Mouse (Mus musculus) forebrain, embryonic 12.5 days (tissue): Measurements from ENCODE around the gene Hic1. TPM values are rescaled to one million over a fixed set of nuclear protein-coding genes. Genes with fewer than 3 reads are reported as not detected.

Experiments used
- ATAC-seq: fragments of 200-750 bp; cut with Nextera tagmentation; 2 replicates; pipeline ENCODE4 v1.8.0; 2017; ENCODE audit warnings: moderate TSS enrichment; ENCODE audit not compliant: low FRiP score
- H3K27ac ChIP-seq: fragments of 300-500 bp; sonication (generic); 2 replicates; pipeline ENCODE4 v1.5.1; 2016; ENCODE audit warnings: mild to moderate bottlenecking
- H3K27me3 ChIP-seq: fragments of 300-500 bp; sonication (generic); 2 replicates; pipeline ENCODE4 v1.6.1; 2016; ENCODE audit warnings: mild to moderate bottlenecking
- H3K36me3 ChIP-seq: fragments of 300-500 bp; sonication (generic); replicated peaks from 2 replicates; pipeline ENCODE4 v1.6.1; 2016; ENCODE audit warnings: mild to moderate bottlenecking
- H3K4me1 ChIP-seq: fragments of 300-500 bp; sonication (generic); 2 replicates; pipeline ENCODE4 v1.6.1; 2016
- H3K4me2 ChIP-seq: fragments of 300-500 bp; sonication (generic); 2 replicates; pipeline ENCODE4 v1.6.1; 2016; ENCODE audit warnings: mild to moderate bottlenecking, moderate library complexity
- H3K4me3 ChIP-seq: fragments of 300-500 bp; sonication (generic); replicated peaks from 2 replicates; pipeline ENCODE4 v1.5.1; 2016; ENCODE audit warnings: mild to moderate bottlenecking
- H3K9ac ChIP-seq: fragments of 300-500 bp; sonication (generic); 2 replicates; pipeline ENCODE4 v1.6.1; 2016; ENCODE audit warnings: mild to moderate bottlenecking
- H3K9me3 ChIP-seq: fragments of 300-500 bp; sonication (generic); 2 replicates; pipeline ENCODE4 v1.6.1; 2016
- WGBS: fragments of 180-500 bp; shearing (Covaris S2); methylation state at CpG from one replicate; pipeline ENCODE4 v1.1.7; 2016; 5-methylcytosine and 5-hydroxymethylcytosine counted together
- polyA plus RNA-seq: library from polyadenylated mRNA; unstranded; fragments of >200 nt; fragmentation: Nextera tagmentation; extraction: Ambion mirVana; gene quantifications from 2 replicates; pipeline ENCODE4 v1.2.1, GENCODE M21; 2016

Hic1 gene
- polyA plus RNA-seq, 1 experiment from 2014 or later, result 4.4 TPM

DNA sequence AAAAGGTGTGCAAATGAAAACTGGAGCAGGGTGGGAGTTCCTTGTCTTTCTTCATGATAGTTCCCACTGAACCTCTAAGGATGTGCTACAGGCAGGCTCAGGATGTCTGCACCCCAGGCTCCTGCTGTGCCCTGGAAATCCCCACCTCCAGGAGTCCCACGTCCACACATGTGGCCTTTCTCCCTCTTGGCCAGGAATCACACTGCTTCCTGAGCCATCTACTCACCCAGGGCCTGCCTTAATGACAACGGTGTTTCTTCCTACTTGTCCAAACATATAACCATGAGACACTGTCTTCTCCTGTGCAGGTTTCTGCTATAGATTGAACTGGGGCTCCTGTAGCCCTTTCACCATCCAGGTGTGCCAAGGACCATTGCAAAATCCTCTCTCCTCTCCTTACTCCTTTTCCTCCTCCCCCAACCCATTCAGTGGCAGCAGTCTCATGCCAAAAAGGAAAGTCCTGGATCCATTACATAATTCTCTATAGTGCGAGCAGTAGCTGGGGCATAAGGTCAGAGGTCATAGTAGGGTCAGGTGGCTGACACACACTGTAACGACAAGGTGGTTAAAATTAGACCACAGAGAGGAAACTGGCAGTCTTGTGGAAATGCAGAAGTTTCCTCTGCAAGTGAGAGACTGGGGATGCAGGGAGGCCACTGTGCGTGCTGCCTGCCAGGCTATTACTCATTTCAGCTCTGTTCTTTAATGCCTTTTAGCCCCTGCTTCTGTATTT lies 32.5 kb downstream of the Hic1 start:
- Histone ChIP-seq H3K9ac (no peak overlapping the region), H3K9me3 (no peaks in the 10 kb centered on the region), H3K27me3 (no peaks in the 10 kb centered on the region), H3K4me1 (peaks cover 24% of the 10 kb centered on the region), H3K36me3 (peaks cover 5% of the 10 kb centered on the region; the same call in 1 of the 2 replicates), H3K4me2 (no peak overlapping the region), H3K4me3 (no peak overlapping the region), H3K27ac (no peak overlapping the region)
- ATAC-seq, result no peak
- 69% methylated on average over 5 of the region's 5 CpGs for whole genome bisulfite sequencing

DNA sequence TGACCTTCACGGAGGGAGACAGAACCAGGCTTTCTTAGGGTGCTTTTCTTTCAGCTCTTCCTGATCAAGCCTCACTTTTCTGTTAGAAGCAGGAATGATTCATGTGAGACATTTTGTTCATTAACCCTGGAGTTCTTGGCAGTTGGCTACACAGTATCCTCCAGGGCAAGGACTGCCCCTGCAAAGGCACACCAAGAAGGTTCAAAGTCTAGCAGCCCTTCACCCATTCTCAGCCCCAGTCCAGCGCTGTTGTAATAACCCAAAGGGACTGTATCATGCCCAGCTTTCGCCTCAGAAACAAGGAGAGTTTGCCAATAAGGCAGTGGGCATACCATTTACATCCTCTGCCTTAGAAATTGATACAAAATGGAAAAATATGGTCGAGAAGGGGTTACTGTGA lies 34.0 kb downstream of the Hic1 start:
- H3K27ac ChIP-seq, result no peak overlapping the region
- no peak overlapping the region for H3K9ac ChIP-seq
- no peak overlapping the region for H3K4me2 ChIP-seq
- no peaks in the 10 kb centered on the region for H3K27me3 ChIP-seq
- H3K9me3 ChIP-seq, result no peaks in the 10 kb centered on the region
- no peak for ATAC-seq
- H3K4me1 ChIP-seq, result peaks cover 24% of the 10 kb centered on the region
- no peak overlapping the region for H3K4me3 ChIP-seq
- WGBS, result 94% methylated on average over 4 of the region's 4 CpGs
- peaks cover 5% of the 10 kb centered on the region; the same call in 1 of the 2 replicates for H3K36me3 ChIP-seq

DNA sequence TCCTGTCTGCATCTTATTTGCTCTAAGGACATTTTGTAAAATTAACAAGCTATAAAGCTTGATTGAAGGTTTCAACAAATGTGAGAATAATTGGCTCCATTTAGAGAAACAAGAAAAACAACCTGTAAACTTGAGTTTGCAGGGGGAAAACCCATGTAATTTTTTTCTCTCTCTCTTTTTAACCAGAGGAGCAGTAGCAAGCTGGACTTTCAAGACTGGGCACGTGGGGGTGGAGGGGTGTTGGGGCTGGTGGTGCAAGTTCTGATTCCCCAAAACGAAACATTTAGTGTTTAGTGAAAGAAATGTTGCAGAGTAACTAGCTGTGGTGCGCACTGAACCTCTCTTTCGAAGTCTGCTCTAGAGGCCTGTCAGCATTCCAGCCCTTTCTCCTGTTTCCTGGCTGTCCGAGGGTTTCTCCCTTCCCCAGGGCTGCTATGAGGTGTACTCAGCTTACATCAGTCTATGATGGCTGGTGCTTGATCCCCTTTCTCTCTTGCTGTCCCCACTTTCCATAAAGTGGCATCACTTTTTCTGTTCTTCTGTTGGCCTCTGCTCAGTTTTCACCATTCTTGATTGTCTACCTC lies 34.7 kb downstream of the Hic1 start:
- 85% methylated on average over 5 of the region's 5 CpGs for WGBS
- no peak overlapping the region for H3K9ac ChIP-seq
- no peaks in the 10 kb centered on the region for H3K9me3 ChIP-seq
- no peak overlapping the region for H3K4me3 ChIP-seq
- peaks cover 21% of the 10 kb centered on the region for H3K4me1 ChIP-seq
- peaks cover 5% of the 10 kb centered on the region; the same call in 1 of the 2 replicates for H3K36me3 ChIP-seq
- peak overlapping the region; percentile 6; the same call in 1 of the 2 replicates for H3K27ac ChIP-seq
- H3K27me3 ChIP-seq, result no peaks in the 10 kb centered on the region
- ATAC-seq, result no peak
- no peak overlapping the region for H3K4me2 ChIP-seq

DNA sequence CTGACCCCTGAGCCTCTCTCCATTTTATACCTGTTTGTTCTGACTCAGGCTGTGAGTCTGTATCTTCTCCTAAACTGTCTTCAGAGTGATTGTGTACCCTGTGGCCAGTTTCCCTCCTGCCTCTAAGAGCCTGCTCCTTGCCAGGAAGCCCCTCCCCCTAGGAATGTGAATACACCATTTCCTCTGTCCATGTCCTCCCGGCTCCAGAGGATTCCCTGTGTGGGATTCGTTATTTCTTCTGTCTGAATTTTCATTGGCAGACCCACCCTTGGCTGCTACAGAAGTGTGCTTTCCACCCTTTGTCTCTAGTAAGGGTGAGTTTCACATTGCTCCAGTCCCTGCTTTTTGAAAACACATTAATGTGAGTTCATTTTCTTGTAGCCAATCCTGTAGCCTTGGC lies 35.4 kb downstream of the Hic1 start:
- Histone ChIP-seq H3K27ac (peak overlapping the region; percentile 50; the same call in 1 of the 2 replicates), H3K4me2 (no peak overlapping the region)
- 6% methylated on average over 2 of the region's 2 CpGs for WGBS

DNA sequence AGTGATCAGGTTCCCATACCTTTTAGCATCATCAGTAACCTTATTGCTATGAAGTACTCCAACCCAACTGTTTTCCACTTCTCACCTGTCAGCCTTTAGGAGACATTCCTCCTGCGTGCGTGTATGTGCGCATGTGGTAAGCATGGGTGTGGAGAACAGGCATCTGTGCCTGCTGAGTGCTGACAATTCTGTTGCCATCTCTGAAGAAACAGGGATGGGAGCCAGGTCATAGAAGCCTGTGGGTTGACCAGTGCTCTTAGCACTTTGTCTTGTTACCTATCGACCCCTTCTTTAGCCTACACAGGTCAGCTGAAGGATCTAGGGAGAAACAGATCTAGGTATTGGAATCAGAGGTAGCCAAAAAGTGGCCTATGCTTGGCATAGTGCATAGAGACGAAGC lies 35.9 kb downstream of the Hic1 start:
- H3K9me3 ChIP-seq, result no peaks in the 10 kb centered on the region
- H3K27ac ChIP-seq, result peak overlapping the region; percentile 50; the same call in 1 of the 2 replicates
- no peaks in the 10 kb centered on the region for H3K36me3 ChIP-seq
- no peak overlapping the region for H3K9ac ChIP-seq
- no peaks in the 10 kb centered on the region for H3K27me3 ChIP-seq
- H3K4me3 ChIP-seq, result no peak overlapping the region
- no peak for ATAC-seq
- no peak overlapping the region for H3K4me2 ChIP-seq
- H3K4me1 ChIP-seq, result peaks cover 15% of the 10 kb centered on the region
- 88% methylated on average over 5 of the region's 5 CpGs for WGBS

More for the DNA sequence above, 35.4 kb downstream of the Hic1 start:
- no peak overlapping the region for H3K4me3 ChIP-seq
- peaks cover 15% of the 10 kb centered on the region for H3K4me1 ChIP-seq
- no peaks in the 10 kb centered on the region for H3K27me3 ChIP-seq
- H3K9me3 ChIP-seq, result no peaks in the 10 kb centered on the region
- no peak overlapping the region for H3K9ac ChIP-seq
- 0 out of 2 replicates have a peak, but pooled peaks cover under 1% of the 10 kb centered on the region for H3K36me3 ChIP-seq
- ATAC-seq, result peak; percentile 23; the same call in 1 of the 2 replicates

DNA sequence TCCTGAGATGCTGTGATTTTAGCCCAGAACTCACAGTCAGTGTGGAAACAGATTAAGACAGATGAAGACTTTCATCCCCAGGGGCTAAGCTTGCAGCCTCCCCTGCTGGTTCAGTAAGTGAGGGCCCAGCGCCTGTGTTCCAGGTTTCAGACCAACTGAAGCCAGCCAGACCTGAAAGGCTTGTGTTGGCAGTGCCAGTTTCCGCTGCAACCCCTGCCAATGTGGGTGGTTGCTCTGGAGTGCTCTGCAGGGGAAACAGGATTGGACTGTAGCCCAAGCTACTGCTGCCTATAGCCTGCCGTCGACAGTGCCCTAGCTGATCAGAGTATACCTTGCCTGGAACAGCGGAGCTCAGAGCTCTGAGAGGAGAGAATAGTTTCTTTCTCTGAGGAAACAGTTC lies 37.0 kb downstream of the Hic1 start:
- no peak for ATAC-seq
- Histone ChIP-seq H3K27me3 (no peaks in the 10 kb centered on the region), H3K27ac (no peak overlapping the region), H3K36me3 (no peaks in the 10 kb centered on the region), H3K4me2 (no peak overlapping the region), H3K4me3 (no peak overlapping the region), H3K9ac (no peak overlapping the region), H3K9me3 (no peaks in the 10 kb centered on the region), H3K4me1 (peaks cover 15% of the 10 kb centered on the region)
- WGBS, result 80% methylated on average over 5 of the region's 5 CpGs

DNA sequence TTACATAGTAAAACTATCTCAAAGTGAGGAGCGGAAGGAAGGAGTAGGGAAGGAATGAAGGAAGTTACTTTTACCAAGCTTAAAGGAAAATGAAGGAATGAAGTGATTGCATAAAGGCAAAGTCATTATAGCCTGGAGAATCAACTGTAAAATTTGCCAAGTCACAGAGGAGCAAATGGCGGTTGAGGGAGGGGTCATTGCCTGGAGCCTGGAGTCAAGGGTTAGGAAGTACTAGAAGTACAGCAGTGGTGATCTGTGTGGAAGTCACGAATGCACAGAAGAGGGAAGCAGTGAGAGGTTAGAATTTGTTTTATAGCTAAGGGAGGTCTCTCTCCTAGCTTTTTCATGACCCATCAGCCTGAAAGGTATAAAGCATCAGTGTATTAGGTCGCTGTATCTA lies 38.0 kb downstream of the Hic1 start:
- 85% methylated on average over 4 of the region's 4 CpGs for WGBS
- Histone ChIP-seq H3K4me1 (peaks cover 15% of the 10 kb centered on the region), H3K27me3 (no peaks in the 10 kb centered on the region), H3K4me2 (no peak overlapping the region), H3K27ac (no peak overlapping the region), H3K9ac (no peak overlapping the region), H3K36me3 (no peaks in the 10 kb centered on the region), H3K4me3 (no peak overlapping the region), H3K9me3 (no peaks in the 10 kb centered on the region)
- ATAC-seq, result no peak

DNA sequence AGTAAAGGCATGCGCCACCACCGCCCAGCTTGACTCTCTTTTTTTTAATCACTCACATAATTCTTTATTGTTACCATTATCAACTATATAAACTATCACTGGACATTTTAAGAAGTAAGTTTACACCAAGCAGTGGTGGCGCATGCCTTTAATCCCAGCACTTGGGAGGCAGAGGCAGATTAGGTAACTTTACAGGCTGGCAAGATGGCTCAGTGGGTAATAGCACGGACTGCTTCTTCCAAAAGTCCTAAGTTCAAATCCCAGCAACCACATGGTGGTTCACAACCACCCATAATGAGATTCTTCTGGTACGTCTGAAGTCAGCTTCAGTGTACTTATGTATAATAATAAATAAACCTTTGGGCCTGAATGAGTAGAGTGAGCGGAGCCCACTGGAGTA lies 39.8 kb downstream of the Hic1 start:
- Histone ChIP-seq H3K27ac (no peak overlapping the region), H3K4me3 (no peak overlapping the region), H3K27me3 (no peaks in the 10 kb centered on the region), H3K9ac (no peak overlapping the region), H3K36me3 (no peaks in the 10 kb centered on the region), H3K4me2 (no peak overlapping the region), H3K9me3 (no peaks in the 10 kb centered on the region), H3K4me1 (peaks cover 12% of the 10 kb centered on the region)
- no peak for ATAC-seq
- 98% methylated on average over 6 of the region's 6 CpGs for WGBS

DNA sequence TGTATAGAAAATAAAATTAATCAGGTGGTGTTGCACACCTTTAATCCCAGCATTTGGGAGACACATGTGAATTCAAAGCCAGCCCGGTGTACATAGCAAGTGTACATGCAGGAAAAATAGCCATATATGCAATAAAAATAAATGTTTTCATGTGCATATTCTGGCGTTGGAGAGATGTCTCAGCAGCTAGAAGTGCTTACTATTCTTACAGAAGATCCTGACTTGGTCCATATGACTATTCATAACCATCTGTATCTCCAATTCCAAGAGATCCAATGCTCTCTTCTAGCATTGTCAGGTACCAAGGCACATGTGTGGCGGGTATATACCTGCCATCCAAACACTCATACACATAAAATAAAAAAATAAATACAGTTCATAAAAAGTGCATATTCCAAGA lies 42.9 kb downstream of the Hic1 start:
- Histone ChIP-seq H3K27me3 (no peaks in the 10 kb centered on the region), H3K4me3 (no peak overlapping the region), H3K27ac (no peak overlapping the region), H3K9me3 (no peaks in the 10 kb centered on the region), H3K9ac (no peak overlapping the region), H3K36me3 (no peaks in the 10 kb centered on the region), H3K4me1 (no peaks in the 10 kb centered on the region), H3K4me2 (no peak overlapping the region)
- WGBS, result 92% methylated on average over 3 of the region's 3 CpGs
- ATAC-seq, result no peak

DNA sequence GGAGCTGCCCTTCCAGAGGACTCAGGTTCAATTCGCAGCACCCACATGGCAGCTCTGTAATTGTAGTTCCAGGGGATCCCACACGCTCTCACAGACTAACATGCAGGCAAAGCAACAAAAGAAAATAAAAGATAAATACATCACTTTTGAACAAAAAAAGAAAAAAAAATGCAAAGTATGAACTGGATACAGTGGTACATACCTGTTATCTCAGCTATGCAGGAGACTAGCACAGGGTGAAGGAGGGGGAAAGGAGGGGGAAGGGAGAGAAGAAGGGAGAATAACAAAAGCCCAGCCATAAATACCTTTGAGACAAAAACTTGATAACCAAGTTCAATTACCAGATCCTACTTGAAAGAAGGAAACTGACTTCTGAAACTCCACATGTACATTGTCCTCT lies 44.9 kb downstream of the Hic1 start:
- no peak overlapping the region for H3K9ac ChIP-seq
- H3K4me1 ChIP-seq, result no peaks in the 10 kb centered on the region
- no peak overlapping the region for H3K4me2 ChIP-seq
- WGBS, result 94% methylated on average over 2 of the region's 2 CpGs
- H3K36me3 ChIP-seq, result no peaks in the 10 kb centered on the region
- H3K9me3 ChIP-seq, result no peaks in the 10 kb centered on the region
- H3K27me3 ChIP-seq, result no peaks in the 10 kb centered on the region
- H3K27ac ChIP-seq, result no peak overlapping the region
- no peak for ATAC-seq
- H3K4me3 ChIP-seq, result no peak overlapping the region

DNA sequence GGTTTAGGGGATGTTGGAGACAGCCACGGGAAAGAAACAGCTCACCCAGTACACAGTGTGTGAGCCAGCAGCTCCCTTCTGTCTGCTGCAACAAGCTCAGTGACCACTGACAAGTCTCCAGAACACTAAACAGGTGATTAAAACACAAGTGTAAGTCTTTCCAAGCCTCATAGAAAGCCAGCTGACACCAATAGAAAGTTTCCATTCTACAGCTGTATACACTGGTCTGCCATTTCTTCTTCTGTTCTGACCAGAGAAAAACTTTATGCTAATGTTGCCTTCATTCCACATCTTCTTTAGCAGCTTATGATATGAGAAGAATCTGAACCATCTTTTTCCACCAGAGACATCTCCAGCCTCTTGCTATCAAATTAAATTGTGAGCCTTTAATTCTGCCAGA lies 48.0 kb downstream of the Hic1 start:
- H3K27me3 ChIP-seq, result no peaks in the 10 kb centered on the region
- H3K36me3 ChIP-seq, result no peaks in the 10 kb centered on the region
- no peak overlapping the region for H3K4me3 ChIP-seq
- H3K4me1 ChIP-seq, result no peaks in the 10 kb centered on the region
- 74% methylated on average over 1 of the region's 1 CpGs for WGBS
- no peak for ATAC-seq
- no peak overlapping the region for H3K4me2 ChIP-seq
- H3K9me3 ChIP-seq, result no peaks in the 10 kb centered on the region
- no peak overlapping the region for H3K27ac ChIP-seq
- H3K9ac ChIP-seq, result no peak overlapping the region

DNA sequence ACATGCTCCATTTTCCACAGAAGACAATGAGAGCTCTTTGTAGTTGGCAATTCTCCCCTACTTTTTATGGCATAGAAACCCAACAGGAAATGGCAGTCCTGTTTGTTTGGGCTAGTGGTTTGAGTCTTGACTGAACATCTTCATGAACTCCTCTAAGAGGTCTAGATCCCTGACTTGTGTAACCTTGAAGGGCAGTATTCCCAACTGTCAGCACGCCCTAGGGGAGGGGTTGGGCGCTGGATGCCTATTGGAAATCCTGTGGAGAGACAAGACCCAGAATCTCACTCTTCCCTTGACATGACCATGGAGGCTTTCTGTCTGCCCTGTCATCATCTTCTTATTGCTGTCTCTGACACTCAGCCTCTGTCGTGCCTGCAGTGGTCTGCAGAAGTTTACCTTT lies 49.5 kb downstream of the Hic1 start:
- H3K36me3 ChIP-seq, result no peaks in the 10 kb centered on the region
- no peaks in the 10 kb centered on the region for H3K27me3 ChIP-seq
- no peaks in the 10 kb centered on the region for H3K4me1 ChIP-seq
- no peak overlapping the region for H3K27ac ChIP-seq
- no peak overlapping the region for H3K9ac ChIP-seq
- 87% methylated on average over 3 of the region's 3 CpGs for WGBS
- no peak overlapping the region for H3K4me2 ChIP-seq
- H3K9me3 ChIP-seq, result no peaks in the 10 kb centered on the region
- no peak for ATAC-seq
- no peak overlapping the region for H3K4me3 ChIP-seq

DNA sequence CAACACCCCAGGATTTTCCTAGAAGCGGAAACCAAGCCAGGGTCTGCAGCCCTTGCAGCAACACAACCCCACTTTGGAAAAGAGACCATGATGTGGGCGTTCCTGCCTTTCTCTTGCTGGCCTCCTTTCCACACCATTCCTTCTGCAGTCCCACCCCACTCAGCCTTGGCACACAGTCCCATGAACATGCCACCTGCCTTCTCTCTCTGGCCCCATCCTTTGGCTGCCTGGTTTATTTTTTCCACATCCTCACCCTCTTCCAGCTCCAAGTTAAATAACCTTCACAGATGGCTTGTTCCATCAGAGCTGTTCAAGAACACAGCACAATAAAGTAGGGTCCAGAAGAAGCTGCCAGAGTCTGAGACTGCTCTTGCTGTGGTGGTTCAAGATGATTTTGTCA lies 50.0 kb downstream of the Hic1 start:
- H3K9ac ChIP-seq, result no peak overlapping the region
- H3K4me1 ChIP-seq, result no peaks in the 10 kb centered on the region
- no peak for ATAC-seq
- H3K27me3 ChIP-seq, result no peaks in the 10 kb centered on the region
- H3K4me2 ChIP-seq, result no peak overlapping the region
- H3K4me3 ChIP-seq, result no peak overlapping the region
- 90% methylated on average over 2 of the region's 2 CpGs for whole genome bisulfite sequencing
- H3K36me3 ChIP-seq, result no peaks in the 10 kb centered on the region
- no peak overlapping the region for H3K27ac ChIP-seq
- H3K9me3 ChIP-seq, result no peaks in the 10 kb centered on the region
